Mouse (Mus musculus): ENCODE results near the gene Olfr52. TPM values are rescaled to one million over a fixed set of nuclear protein-coding genes. Genes with fewer than 3 reads are reported as not detected.

The Olfr52 gene
- polyA plus RNA-seq, 1 experiment from 2014 or later, result not detected

DNA sequence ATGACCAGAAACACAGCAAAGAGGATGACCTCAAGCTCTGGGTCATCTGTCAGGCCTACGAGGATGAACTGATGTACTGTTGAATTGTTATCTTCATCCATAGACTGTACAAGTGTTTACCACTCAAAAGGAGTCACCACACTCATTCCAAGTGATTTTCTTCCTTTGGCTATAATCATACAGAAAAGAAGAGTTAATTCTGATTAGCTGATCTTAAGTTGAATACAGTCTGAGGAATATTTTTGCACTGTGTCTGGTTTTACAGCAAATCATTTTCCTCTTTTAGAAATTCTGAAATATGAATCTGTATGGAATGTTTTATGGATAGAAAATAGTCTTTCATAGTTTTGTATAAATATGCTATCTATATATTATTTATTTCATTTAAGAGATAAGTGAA is 38.9 kb downstream of the Olfr52 start, which contains the start of gene Olfr1040:
Gene Olfr1040 (minus strand): TSS at position 101 of the 400 bp plus-strand sequence.
- ATAC-seq (ENCODE audit: insufficient read depth, low FRiP score), result no peak
- Histone ChIP-seq H3K9me3 (replicated peaks; ENCODE audit: control insufficient read depth, low read length) (no peaks in the 10 kb centered on the region), H3K36me3 (ENCODE audit: control insufficient read depth, insufficient read depth, low read length) (no peaks in the 10 kb centered on the region), H3K27me3 (ENCODE audit: control insufficient read depth, insufficient read depth, low read length) (no peaks in the 10 kb centered on the region), H3K4me1 (ENCODE audit: control insufficient read depth, insufficient read depth, low read length) (no peaks in the 10 kb centered on the region), H3K4me3 (replicated peaks; ENCODE audit: low read length) (no peak within 1 kb of the TSS), H3K9ac (ENCODE audit: low read length) (no peak within 1 kb of the TSS), H3K4me2 (ENCODE audit: low read depth, low read length) (no peak within 1 kb of the TSS), H3K27ac (ENCODE audit: low read length) (no peak within 1 kb of the TSS)
- WGBS, result 84% methylated on average over 1 of the region's 1 CpGs

DNA sequence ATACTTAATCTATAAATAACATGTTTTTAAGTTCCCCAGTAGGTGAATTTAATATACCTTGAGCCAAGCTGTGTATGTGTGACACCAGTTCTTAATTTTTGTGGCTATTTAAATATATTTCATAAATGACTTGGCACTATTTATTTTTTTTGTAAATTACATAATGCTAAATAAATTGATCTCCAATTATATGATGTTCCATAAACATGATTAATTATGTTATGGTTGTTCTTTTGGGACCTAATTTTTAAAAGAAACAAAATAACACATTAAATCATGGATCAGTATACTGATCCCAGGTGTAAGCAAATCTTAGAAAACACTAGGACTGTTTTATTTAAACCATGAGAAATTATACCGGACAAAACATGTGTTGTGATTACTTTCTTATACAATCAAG is 49.7 kb downstream of the Olfr52 start, which contains the start of gene Olfr1039:
Gene Olfr1039 (minus strand): TSS at position 101 of the 400 bp plus-strand sequence.
- Histone ChIP-seq H3K4me2 (ENCODE audit: low read depth, low read length) (no peak within 1 kb of the TSS), H3K27me3 (ENCODE audit: control insufficient read depth, insufficient read depth, low read length) (no peaks in the 10 kb centered on the region), H3K27ac (ENCODE audit: low read length) (no peak within 1 kb of the TSS), H3K9ac (ENCODE audit: low read length) (no peak within 1 kb of the TSS), H3K4me1 (ENCODE audit: control insufficient read depth, insufficient read depth, low read length) (no peaks in the 10 kb centered on the region), H3K36me3 (ENCODE audit: control insufficient read depth, insufficient read depth, low read length) (no peaks in the 10 kb centered on the region), H3K9me3 (replicated peaks; ENCODE audit: control insufficient read depth, low read length) (no peaks in the 10 kb centered on the region), H3K4me3 (replicated peaks; ENCODE audit: low read length) (no peak within 1 kb of the TSS)
- ATAC-seq (ENCODE audit: insufficient read depth, low FRiP score), result no peak
- 88% methylated on average over 1 of the region's 1 CpGs for WGBS

Other genes starting within 250 kb of the Olfr52 start
- gene Olfr1028, start 235.2 kb downstream of the Olfr52 start, polyA plus RNA-seq (2015; fragmentation: Nextera tagmentation; extraction: Ambion mirVana), result not detected in 2 replicates
- not detected in 2 replicates for gene Olfr1029, start 211.8 kb downstream of the Olfr52 start, polyA plus RNA-seq (2015; fragmentation: Nextera tagmentation; extraction: Ambion mirVana)
- not detected in 2 replicates for gene Olfr1030, start 206.4 kb downstream of the Olfr52 start, polyA plus RNA-seq (2015; fragmentation: Nextera tagmentation; extraction: Ambion mirVana)
- gene Olfr1031, start 195.4 kb downstream of the Olfr52 start, polyA plus RNA-seq (2015; fragmentation: Nextera tagmentation; extraction: Ambion mirVana), result not detected in 2 replicates
- not detected in 2 replicates for gene Olfr1032, start 180.1 kb downstream of the Olfr52 start, polyA plus RNA-seq (2015; fragmentation: Nextera tagmentation; extraction: Ambion mirVana)
- gene Olfr1033, start 165.1 kb downstream of the Olfr52 start, polyA plus RNA-seq (2015; fragmentation: Nextera tagmentation; extraction: Ambion mirVana), result 4.9 and 5.4 TPM in 2 replicates
- 0.06 and 0.09 TPM in 2 replicates for gene Olfr1034, start 139.8 kb downstream of the Olfr52 start, polyA plus RNA-seq (2015; fragmentation: Nextera tagmentation; extraction: Ambion mirVana)
- gene Olfr1036, start 111.7 kb downstream of the Olfr52 start, polyA plus RNA-seq (2015; fragmentation: Nextera tagmentation; extraction: Ambion mirVana), result not detected in 2 replicates
- not detected in 2 replicates for gene Olfr1037, start 98.3 kb downstream of the Olfr52 start, polyA plus RNA-seq (2015; fragmentation: Nextera tagmentation; extraction: Ambion mirVana)
- not detected in 2 replicates for gene Olfr1039, start 49.8 kb downstream of the Olfr52 start, polyA plus RNA-seq (2015; fragmentation: Nextera tagmentation; extraction: Ambion mirVana)
- gene Olfr1040, start 39.0 kb downstream of the Olfr52 start, polyA plus RNA-seq (2015; fragmentation: Nextera tagmentation; extraction: Ambion mirVana), result not detected in 2 replicates
- gene Olfr1042, start 23.8 kb downstream of the Olfr52 start, polyA plus RNA-seq (2015; fragmentation: Nextera tagmentation; extraction: Ambion mirVana), result not detected in 2 replicates
- gene Olfr1043, start 18.2 kb downstream of the Olfr52 start, polyA plus RNA-seq (2015; fragmentation: Nextera tagmentation; extraction: Ambion mirVana), result not detected in 2 replicates
- gene Olfr1044, start 7.9 kb downstream of the Olfr52 start, polyA plus RNA-seq (2015; fragmentation: Nextera tagmentation; extraction: Ambion mirVana), result not detected in 2 replicates
- not detected in 2 replicates for gene Olfr1045, start 17.3 kb upstream of the Olfr52 start, polyA plus RNA-seq (2015; fragmentation: Nextera tagmentation; extraction: Ambion mirVana)
- gene Olfr1046, start 33.6 kb upstream of the Olfr52 start, polyA plus RNA-seq (2015; fragmentation: Nextera tagmentation; extraction: Ambion mirVana), result not detected in 2 replicates
- gene Olfr1047, start 45.7 kb upstream of the Olfr52 start, polyA plus RNA-seq (2015; fragmentation: Nextera tagmentation; extraction: Ambion mirVana), result not detected in 2 replicates
- not detected in 2 replicates for gene Olfr1048, start 54.6 kb upstream of the Olfr52 start, polyA plus RNA-seq (2015; fragmentation: Nextera tagmentation; extraction: Ambion mirVana)
- not detected in 2 replicates for gene Olfr1049, start 72.6 kb upstream of the Olfr52 start, polyA plus RNA-seq (2015; fragmentation: Nextera tagmentation; extraction: Ambion mirVana)
- gene Olfr1051, start 93.4 kb upstream of the Olfr52 start, polyA plus RNA-seq (2015; fragmentation: Nextera tagmentation; extraction: Ambion mirVana), result not detected in 2 replicates
- not detected in 2 replicates for gene Olfr1052, start 106.8 kb upstream of the Olfr52 start, polyA plus RNA-seq (2015; fragmentation: Nextera tagmentation; extraction: Ambion mirVana)
- not detected in 2 replicates for gene Olfr1053, start 129.6 kb upstream of the Olfr52 start, polyA plus RNA-seq (2015; fragmentation: Nextera tagmentation; extraction: Ambion mirVana)
- not detected in 2 replicates for gene Olfr1054, start 149.8 kb upstream of the Olfr52 start, polyA plus RNA-seq (2015; fragmentation: Nextera tagmentation; extraction: Ambion mirVana)
- not detected in 2 replicates for gene Olfr1055, start 164.6 kb upstream of the Olfr52 start, polyA plus RNA-seq (2015; fragmentation: Nextera tagmentation; extraction: Ambion mirVana)
- gene Olfr1056, start 176.8 kb upstream of the Olfr52 start, polyA plus RNA-seq (2015; fragmentation: Nextera tagmentation; extraction: Ambion mirVana), result not detected in 2 replicates
- not detected in 2 replicates for gene Olfr1057, start 192.7 kb upstream of the Olfr52 start, polyA plus RNA-seq (2015; fragmentation: Nextera tagmentation; extraction: Ambion mirVana)
- gene Olfr1058, start 202.9 kb upstream of the Olfr52 start, polyA plus RNA-seq (2015; fragmentation: Nextera tagmentation; extraction: Ambion mirVana), result not detected in 2 replicates
- not detected in 2 replicates for gene Olfr1061, start 228.4 kb upstream of the Olfr52 start, polyA plus RNA-seq (2015; fragmentation: Nextera tagmentation; extraction: Ambion mirVana)
- gene Olfr1062, start 241.1 kb upstream of the Olfr52 start, polyA plus RNA-seq (2015; fragmentation: Nextera tagmentation; extraction: Ambion mirVana), result not detected in 2 replicates

All from stomach, embryonic 16.5 days (tissue).